Mouse (Mus musculus) kidney, embryonic 16.5 days (tissue): ENCODE data around the gene Olfr462. TPM values are rescaled to one million over a fixed set of nuclear protein-coding genes. Genes with fewer than 3 reads are reported as not detected.

Experiments
- ATAC-seq: fragments of 200-750 bp; cut with Nextera tagmentation; 2 replicates; pipeline ENCODE4 v1.8.0; 2017; ENCODE audit warnings: moderate TSS enrichment; ENCODE audit not compliant: low FRiP score, low TSS enrichment
- H3K27ac ChIP-seq: fragments of 300-500 bp; sonication (generic); 2 replicates; pipeline ENCODE4 v1.5.1; 2014; ENCODE audit warnings: low read length
- H3K27me3 ChIP-seq: fragments of 300-500 bp; sonication (generic); 2 replicates; pipeline ENCODE4 v1.6.1; 2014; ENCODE audit warnings: low read length, control low read depth, mixed read lengths; ENCODE audit not compliant: insufficient read depth
- H3K36me3 ChIP-seq: fragments of 300-500 bp; sonication (generic); 2 replicates; pipeline ENCODE4 v1.6.1; 2014; ENCODE audit warnings: low read length, control low read depth, mixed read lengths; ENCODE audit not compliant: insufficient read depth
- H3K4me1 ChIP-seq: fragments of 300-500 bp; sonication (generic); 2 replicates; pipeline ENCODE4 v1.6.1; 2014; ENCODE audit warnings: low read length, control low read depth, mixed read lengths; ENCODE audit not compliant: insufficient read depth
- H3K4me2 ChIP-seq: fragments of 300-500 bp; sonication (generic); replicated peaks from 2 replicates; pipeline ENCODE4 v1.6.1; 2014; ENCODE audit warnings: low read depth, low read length
- H3K4me3 ChIP-seq: fragments of 300-500 bp; sonication (generic); 2 replicates; pipeline ENCODE4 v1.5.1; 2014; ENCODE audit warnings: mild to moderate bottlenecking, low read length
- H3K9ac ChIP-seq: fragments of 300-500 bp; sonication (generic); replicated peaks from 2 replicates; pipeline ENCODE4 v1.6.1; 2014; ENCODE audit warnings: low read length
- H3K9me3 ChIP-seq: fragments of 300-500 bp; sonication (generic); 2 replicates; pipeline ENCODE4 v1.6.1; 2016; ENCODE audit warnings: low read length, control low read depth
- WGBS: fragments of 180-500 bp; shearing (Covaris S2); extraction: QIAGEN DNeasy Blood & Tissue Kit; methylation state at CpG from one replicate; pipeline ENCODE4 v1.1.7; 2014; 5-methylcytosine and 5-hydroxymethylcytosine counted together
- polyA plus RNA-seq: library from polyadenylated mRNA; unstranded; fragments of >200 nt; fragmentation: Nextera tagmentation; extraction: Ambion mirVana; gene quantifications from 2 replicates; pipeline ENCODE4 v1.2.1, GENCODE M21; 2015

The Olfr462 gene
- not detected in 2 replicates for polyA plus RNA-seq

DNA sequence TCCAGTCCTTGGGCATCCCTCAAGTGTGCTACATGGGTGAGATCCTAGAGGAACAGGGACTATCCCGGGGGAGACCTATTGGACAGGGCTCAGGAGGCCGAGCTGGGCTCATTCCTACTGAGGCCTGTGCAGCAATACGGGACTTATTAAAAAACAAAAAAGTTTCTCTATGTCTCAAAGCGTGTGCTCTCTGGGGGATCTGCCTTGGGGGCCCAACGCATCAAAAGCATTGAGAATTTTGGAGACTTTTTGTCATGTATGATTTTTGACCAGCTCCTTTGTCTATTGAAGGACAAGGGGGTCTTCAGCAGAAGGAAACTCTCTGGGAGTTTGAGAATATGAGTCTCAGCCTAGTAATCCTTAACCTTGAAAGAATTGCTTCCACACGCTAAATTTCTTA, at the start of gene Olfr462:
Gene Olfr462, minus strand, starts transcription at position 101 of the 400 bp plus-strand sequence.
- no peak within 1 kb of the TSS for H3K4me3 ChIP-seq
- no peak for ATAC-seq
- H3K4me2 ChIP-seq: no peak within 1 kb of the TSS
- no peaks in the 10 kb centered on the region for H3K9me3 ChIP-seq
- H3K36me3 ChIP-seq: no peaks in the 10 kb centered on the region
- H3K27me3 ChIP-seq: no peaks in the 10 kb centered on the region
- no peaks in the 10 kb centered on the region for H3K4me1 ChIP-seq
- H3K27ac ChIP-seq: no peak within 1 kb of the TSS
- H3K9ac ChIP-seq: no peak within 1 kb of the TSS
- WGBS: 90% methylated on average over 6 of the region's 6 CpGs

- WGBS: 69% methylated on average over 3 of the region's 3 CpGs
- H3K9me3 ChIP-seq: no peaks in the 10 kb centered on the region
- no peak overlapping the region for H3K4me2 ChIP-seq
- H3K4me1 ChIP-seq: no peaks in the 10 kb centered on the region
- H3K9ac ChIP-seq: no peak overlapping the region
- ATAC-seq: no peak
- H3K36me3 ChIP-seq: no peaks in the 10 kb centered on the region
- no peak overlapping the region for H3K4me3 ChIP-seq
- no peaks in the 10 kb centered on the region for H3K27me3 ChIP-seq
- H3K27ac ChIP-seq: no peak overlapping the region
These were observed 43.4 kb upstream of the Olfr462 start for GRCm38 (mm10) chr11:87935467-87935866.

GRCm38 (mm10) chr11:87933731-87934130, 41.7 kb upstream of the Olfr462 start:
- Histone ChIP-seq H3K9me3 (peaks cover 3% of the 10 kb centered on the region; the same call in 1 of the 2 replicates), H3K36me3 (no peaks in the 10 kb centered on the region), H3K4me1 (no peaks in the 10 kb centered on the region), H3K27me3 (no peaks in the 10 kb centered on the region), H3K9ac (no peak overlapping the region), H3K4me2 (no peak overlapping the region), H3K27ac (no peak overlapping the region), H3K4me3 (no peak overlapping the region)
- 72% methylated on average over 2 of the region's 2 CpGs for WGBS
- no peak for ATAC-seq

GRCm38 (mm10) chr11:87930348-87930747, 38.3 kb upstream of the Olfr462 start:
- H3K27me3 ChIP-seq: no peaks in the 10 kb centered on the region
- 84% methylated on average over 2 of the region's 2 CpGs for WGBS
- H3K36me3 ChIP-seq: no peaks in the 10 kb centered on the region
- no peaks in the 10 kb centered on the region for H3K4me1 ChIP-seq
- H3K27ac ChIP-seq: no peak overlapping the region
- H3K9me3 ChIP-seq: peaks cover 3% of the 10 kb centered on the region; the same call in 1 of the 2 replicates
- ATAC-seq: no peak
- H3K4me3 ChIP-seq: no peak overlapping the region
- H3K9ac ChIP-seq: no peak overlapping the region
- H3K4me2 ChIP-seq: no peak overlapping the region

- H3K4me2 ChIP-seq: no peak within 1 kb of the TSS
- no peak within 1 kb of the TSS for H3K27ac ChIP-seq
- H3K36me3 ChIP-seq: no peaks in the 10 kb centered on the region
- H3K9ac ChIP-seq: no peak within 1 kb of the TSS
- no peak within 1 kb of the TSS for H3K4me3 ChIP-seq
- H3K4me1 ChIP-seq: no peaks in the 10 kb centered on the region
- no peaks in the 10 kb centered on the region for H3K9me3 ChIP-seq
- no peaks in the 10 kb centered on the region for H3K27me3 ChIP-seq
- no peak for ATAC-seq
- 22% methylated on average over 5 of the region's 5 CpGs for WGBS
These were observed 28.9 kb upstream of the Olfr462 start, which contains the start of gene Olfr464 for GRCm38 (mm10) chr11:87920966-87921365. Olfr464 (minus strand) TSS chr11:87920967.

GRCm38 (mm10) chr11:87920301-87920700, 28.2 kb upstream of the Olfr462 start:
- WGBS: 67% methylated on average over 2 of the region's 2 CpGs
- H3K27ac ChIP-seq: no peak overlapping the region
- H3K4me2 ChIP-seq: no peak overlapping the region
- H3K36me3 ChIP-seq: no peaks in the 10 kb centered on the region
- no peaks in the 10 kb centered on the region for H3K4me1 ChIP-seq
- no peak overlapping the region for H3K9ac ChIP-seq
- no peaks in the 10 kb centered on the region for H3K27me3 ChIP-seq
- no peak overlapping the region for H3K4me3 ChIP-seq
- no peak for ATAC-seq
- no peaks in the 10 kb centered on the region for H3K9me3 ChIP-seq

DNA sequence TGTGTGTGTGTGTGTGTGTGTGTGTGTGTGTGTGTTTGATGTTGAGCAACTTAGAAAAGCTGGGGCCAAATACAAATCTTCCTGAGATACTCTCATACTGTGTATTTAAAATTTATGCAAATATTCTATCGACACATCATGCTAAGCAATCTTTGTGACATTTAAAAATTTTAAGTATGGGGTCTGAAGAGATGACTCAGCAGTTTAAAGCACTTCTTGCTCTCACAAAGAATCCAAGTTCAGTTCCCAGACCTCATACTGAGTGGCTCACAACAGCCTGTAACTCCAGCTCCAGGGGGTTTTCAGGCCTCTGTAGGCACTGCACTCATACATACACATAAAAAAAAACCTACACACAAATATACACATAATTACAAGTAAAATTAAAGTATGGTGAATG, 23.9 kb upstream of the Olfr462 start:
- WGBS: 70% methylated on average over 1 of the region's 1 CpGs

DNA sequence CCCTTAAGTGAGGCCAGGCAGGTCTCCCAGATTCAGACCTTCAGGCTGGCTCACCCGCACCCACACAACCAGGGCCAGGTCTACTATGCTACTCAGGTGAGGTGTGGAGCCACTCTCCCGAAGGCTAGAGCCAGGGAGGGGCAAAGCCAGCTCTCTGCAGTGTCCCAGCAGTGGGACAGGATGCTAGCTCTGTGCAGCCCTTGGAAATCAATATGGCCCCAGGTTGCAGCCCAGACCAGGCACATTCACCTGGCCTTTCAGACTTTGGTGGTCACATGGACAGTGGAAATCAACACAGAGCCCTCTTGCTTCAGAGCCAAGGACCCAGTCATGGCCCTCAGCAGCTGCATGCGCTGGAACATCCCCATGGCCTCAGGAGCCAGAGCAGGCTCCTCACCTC, 12.3 kb upstream of the Olfr462 start:
- no peak for ATAC-seq

More for the DNA sequence above, 23.9 kb upstream of the Olfr462 start:
- H3K27me3 ChIP-seq: no peaks in the 10 kb centered on the region
- H3K9me3 ChIP-seq: no peaks in the 10 kb centered on the region
- H3K4me3 ChIP-seq: no peak overlapping the region
- H3K4me1 ChIP-seq: no peaks in the 10 kb centered on the region
- no peak overlapping the region for H3K27ac ChIP-seq
- H3K36me3 ChIP-seq: no peaks in the 10 kb centered on the region
- ATAC-seq: no peak
- H3K4me2 ChIP-seq: no peak overlapping the region
- no peak overlapping the region for H3K9ac ChIP-seq

DNA sequence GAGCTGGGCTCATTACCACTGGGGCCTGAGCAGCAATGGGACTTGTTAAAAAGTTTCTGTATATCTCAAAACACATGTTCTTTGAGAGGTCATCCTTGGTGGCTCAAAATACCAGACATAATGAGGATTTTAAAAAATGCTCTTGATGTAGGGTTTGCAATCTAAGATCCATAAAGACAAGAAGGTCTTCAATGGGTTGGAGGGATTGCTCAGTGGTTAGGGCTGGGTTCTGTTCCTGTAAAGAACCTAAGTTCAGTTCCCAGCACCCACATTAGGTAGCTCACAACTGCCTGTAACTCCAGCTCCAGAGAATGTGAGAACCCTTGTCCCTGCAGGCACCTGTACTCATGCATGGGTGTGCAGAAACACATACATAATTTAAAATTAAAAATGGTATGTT, 5.2 kb upstream of the Olfr462 start, which contains the start of gene Olfr463:
Gene Olfr463, minus strand, starts transcription at position 101 of the 400 bp plus-strand sequence.
- Histone ChIP-seq H3K27me3 (no peaks in the 10 kb centered on the region), H3K36me3 (no peaks in the 10 kb centered on the region), H3K4me2 (no peak within 1 kb of the TSS), H3K27ac (no peak within 1 kb of the TSS), H3K9me3 (no peaks in the 10 kb centered on the region), H3K9ac (no peak within 1 kb of the TSS), H3K4me1 (no peaks in the 10 kb centered on the region), H3K4me3 (no peak within 1 kb of the TSS)
- no peak for ATAC-seq

More for the DNA sequence above, 12.3 kb upstream of the Olfr462 start:
- H3K9ac ChIP-seq: no peak overlapping the region
- no peak overlapping the region for H3K4me3 ChIP-seq
- no peak overlapping the region for H3K4me2 ChIP-seq
- H3K36me3 ChIP-seq: no peaks in the 10 kb centered on the region
- H3K27me3 ChIP-seq: no peaks in the 10 kb centered on the region
- H3K4me1 ChIP-seq: no peaks in the 10 kb centered on the region
- WGBS: 82% methylated on average over 3 of the region's 3 CpGs
- H3K27ac ChIP-seq: no peak overlapping the region
- no peaks in the 10 kb centered on the region for H3K9me3 ChIP-seq

DNA sequence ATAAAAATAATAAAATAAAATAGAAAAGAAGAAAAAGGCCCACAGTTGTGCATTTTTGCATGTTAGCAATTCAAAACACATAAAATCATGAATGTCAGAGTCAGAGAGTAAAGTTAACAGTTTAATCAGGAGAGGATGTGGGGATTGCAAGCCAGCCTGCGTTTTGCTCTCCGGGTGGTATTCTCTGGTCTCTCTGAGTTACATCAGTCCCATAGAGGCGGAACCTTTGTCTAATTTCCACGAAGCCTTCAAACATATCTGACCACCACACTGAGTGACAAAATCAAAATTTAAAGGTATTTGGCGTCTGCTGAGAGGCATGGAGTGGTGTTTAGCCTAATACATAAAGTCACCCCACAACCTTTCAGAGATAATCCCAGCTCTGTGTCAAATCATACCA, 7.2 kb downstream of the Olfr462 start:
- WGBS: 84% methylated on average over 5 of the region's 5 CpGs
- H3K36me3 ChIP-seq: no peaks in the 10 kb centered on the region
- no peak overlapping the region for H3K9ac ChIP-seq
- H3K9me3 ChIP-seq: no peaks in the 10 kb centered on the region
- ATAC-seq: no peak
- H3K4me1 ChIP-seq: no peaks in the 10 kb centered on the region
- H3K27ac ChIP-seq: no peak overlapping the region
- H3K4me2 ChIP-seq: no peak overlapping the region
- no peak overlapping the region for H3K4me3 ChIP-seq
- H3K27me3 ChIP-seq: no peaks in the 10 kb centered on the region
